25 mouse cellular contexts compared by ENCODE assay signal in genomic region chr2:146149206-146149974, GRCm38 (mm10).
DNase-seq lines count a peak whose midpoint lies in the region; ATAC-seq and TF ChIP-seq lines count a peak whose summit lies in the region.
"Had no signal": no experiment of that assay in that cellular context is flagged by ENCODE, and none has a peak within 500 bp of the region (broad histone marks: within the 10 kb centered on the region; RNA-seq: fewer than 3 reads in every experiment).

No protein-coding gene starts in this region.

- no peak overlapping the region for H3K9ac ChIP-seq in heart, embryonic 12.5 days
- no peak overlapping the region for H3K9ac ChIP-seq in forebrain, embryonic 14.5 days (ENCODE audit: low read length)
- no peak overlapping the region for H3K9ac ChIP-seq in forebrain, postnatal 0 days
- H3K9ac ChIP-seq: embryonic facial prominence, embryonic 13.5 days; hindbrain, embryonic 12.5 days; hindbrain, embryonic 15.5 days had no signal

- peak; percentile 55 for DNase-seq in heart, adult 11 months
- DNase-seq in embryonic facial prominence, embryonic 10.5 days (ENCODE audit: low spot score): peak; percentile 3
- peak; percentile 44 for DNase-seq in forebrain, embryonic 14.5 days (ENCODE audit: low spot score)
- DNase-seq in forebrain, postnatal 0 days: peak; percentile 52
- DNase-seq in urinary bladder, postnatal 36 days (ENCODE audit: low spot score in 2 of 2): no peak
- no peak for DNase-seq in thymus, postnatal 0 days (ENCODE audit: low spot score)
- DNase-seq: adrenal gland, postnatal 10 days; adrenal gland, postnatal 36 days; B cell, adult 2 months; cerebellum, adult 11 months; cerebellum, adult 2 months; cerebellum, adult 9-11 months; cerebellum, postnatal 25 days; gastrocnemius, adult 2 months; gastrocnemius, postnatal 14 days; kidney, adult 2 months had no signal

- H3K4me3 ChIP-seq in heart, embryonic 12.5 days: no peak overlapping the region
- no peak overlapping the region for H3K4me3 ChIP-seq in embryonic facial prominence, embryonic 10.5 days
- H3K4me3 ChIP-seq in forebrain, embryonic 14.5 days (ENCODE audit: low read depth, low read length): no peak overlapping the region
- no peak overlapping the region for H3K4me3 ChIP-seq in forebrain, postnatal 0 days (ENCODE audit: low read depth, low read length)
- H3K4me3 ChIP-seq: embryonic facial prominence, embryonic 13.5 days; erythroblast, embryonic 14.5 days; gastrocnemius, adult 2 months; hindbrain, embryonic 12.5 days; hindbrain, embryonic 15.5 days had no signal

- 83% methylated on average over 15 of the region's 15 CpGs for WGBS in heart, embryonic 12.5 days
- 92% methylated on average over 15 of the region's 15 CpGs for WGBS in embryonic facial prominence, embryonic 10.5 days
- WGBS in forebrain, embryonic 14.5 days: 81% methylated on average over 15 of the region's 15 CpGs
- WGBS in forebrain, postnatal 0 days: 53% methylated on average over 15 of the region's 15 CpGs

- TF ChIP-seq CTCF in forebrain, postnatal 0 days (IDR thresholded peaks at IDR 0.05; ENCODE audit: low read depth): no peak

- H3K27ac ChIP-seq in heart, embryonic 12.5 days (ENCODE audit: poor library complexity, severe bottlenecking): no peak overlapping the region
- H3K27ac ChIP-seq in embryonic facial prominence, embryonic 10.5 days (replicated peaks): no peak overlapping the region
- no peak overlapping the region for H3K27ac ChIP-seq in forebrain, embryonic 14.5 days (ENCODE audit: low read depth, low read length)
- 0 out of 2 replicates have a peak overlapping the region, but pooled peaks have one; percentile 15 for H3K27ac ChIP-seq in forebrain, postnatal 0 days (ENCODE audit: low read depth, low read length)
- H3K27ac ChIP-seq: embryonic facial prominence, embryonic 13.5 days; gastrocnemius, adult 2 months; hindbrain, embryonic 12.5 days; hindbrain, embryonic 15.5 days had no signal

- H3K27me3 ChIP-seq in heart, embryonic 12.5 days (replicated peaks): no peaks in the 10 kb centered on the region; the same call in 1 of the 2 replicates
- no peaks in the 10 kb centered on the region for H3K27me3 ChIP-seq in embryonic facial prominence, embryonic 10.5 days (replicated peaks; ENCODE audit: low read depth, poor library complexity, severe bottlenecking)
- H3K27me3 ChIP-seq in forebrain, embryonic 14.5 days (replicated peaks; ENCODE audit: control insufficient read depth, insufficient read depth, low read length): no peaks in the 10 kb centered on the region
- no peaks in the 10 kb centered on the region for H3K27me3 ChIP-seq in forebrain, postnatal 0 days (ENCODE audit: insufficient read depth, low read length)
- H3K27me3 ChIP-seq: CH12.LX; embryonic facial prominence, embryonic 13.5 days; hindbrain, embryonic 12.5 days; hindbrain, embryonic 15.5 days had no signal

- H3K4me1 ChIP-seq in heart, embryonic 12.5 days (replicated peaks): no peaks in the 10 kb centered on the region
- H3K4me1 ChIP-seq in embryonic facial prominence, embryonic 10.5 days: no peaks in the 10 kb centered on the region
- H3K4me1 ChIP-seq in forebrain, embryonic 14.5 days (ENCODE audit: control insufficient read depth, insufficient read depth, low read length): peaks cover 4% of the 10 kb centered on the region; the same call in 1 of the 2 replicates
- H3K4me1 ChIP-seq in forebrain, postnatal 0 days (ENCODE audit: insufficient read depth): no peaks in the 10 kb centered on the region
- H3K4me1 ChIP-seq: embryonic facial prominence, embryonic 13.5 days; hindbrain, embryonic 12.5 days; hindbrain, embryonic 15.5 days had no signal

- H3K4me2 ChIP-seq in heart, embryonic 12.5 days: no peak overlapping the region
- H3K4me2 ChIP-seq in forebrain, embryonic 14.5 days (ENCODE audit: low read length): no peak overlapping the region
- H3K4me2 ChIP-seq in forebrain, postnatal 0 days (ENCODE audit: low read depth): no peak overlapping the region
- H3K4me2 ChIP-seq: embryonic facial prominence, embryonic 13.5 days; hindbrain, embryonic 12.5 days; hindbrain, embryonic 15.5 days had no signal

- H3K36me3 ChIP-seq in heart, embryonic 12.5 days: no peaks in the 10 kb centered on the region
- H3K36me3 ChIP-seq in embryonic facial prominence, embryonic 10.5 days (replicated peaks): no peaks in the 10 kb centered on the region
- no peaks in the 10 kb centered on the region for H3K36me3 ChIP-seq in forebrain, embryonic 14.5 days (ENCODE audit: control insufficient read depth, insufficient read depth, low read length)
- no peaks in the 10 kb centered on the region for H3K36me3 ChIP-seq in forebrain, postnatal 0 days (ENCODE audit: insufficient read depth)
- H3K36me3 ChIP-seq: embryonic facial prominence, embryonic 13.5 days; G1E; hindbrain, embryonic 12.5 days; hindbrain, embryonic 15.5 days had no signal

- no peaks in the 10 kb centered on the region for H3K9me3 ChIP-seq in heart, embryonic 12.5 days (replicated peaks)
- no peaks in the 10 kb centered on the region for H3K9me3 ChIP-seq in embryonic facial prominence, embryonic 10.5 days
- no peaks in the 10 kb centered on the region for H3K9me3 ChIP-seq in forebrain, embryonic 14.5 days (replicated peaks; ENCODE audit: control insufficient read depth, low read length)
- no peaks in the 10 kb centered on the region for H3K9me3 ChIP-seq in forebrain, postnatal 0 days (ENCODE audit: low read length)
- H3K9me3 ChIP-seq: embryonic facial prominence, embryonic 13.5 days; hindbrain, embryonic 12.5 days; hindbrain, embryonic 15.5 days had no signal

- no peak for ATAC-seq in heart, embryonic 12.5 days (ENCODE audit: insufficient number of reproducible peaks, low FRiP score)
- no peak for ATAC-seq in forebrain, embryonic 14.5 days
- peak; percentile 67; the same call in 1 of the 2 replicates for ATAC-seq in forebrain, postnatal 0 days
- ATAC-seq: intestine, postnatal 0 days; Patski had no signal

Comparison
In these comparisons a context has a peak if more than half of its experiments do, and no peak if none do; other contexts are left out.
1. DNase-seq: peak in heart, adult 11 months (single experiment), embryonic facial prominence, embryonic 10.5 days (single experiment), forebrain, embryonic 14.5 days (single experiment) and forebrain, postnatal 0 days (single experiment); none in urinary bladder, postnatal 36 days (0 of 2) and thymus, postnatal 0 days (single experiment).